Mouse (Mus musculus) monocyte, adult 5-6 weeks (primary cell): Measurements from ENCODE around the gene Spata21. TPM values are rescaled to one million over a fixed set of nuclear protein-coding genes. Genes with fewer than 3 reads are reported as not detected.
A peak's percentile ranks its signal among the peaks of the same experiment; 100 is the strongest.
"Not testable (repeated sequence)": the region's sequence is repeated elsewhere in the genome, so short reads cannot be mapped to it uniquely, and the experiment has no call there.

ENCODE experiments used
- ATAC-seq: fragments of 153-309, 156-312 bp; replicated peaks from 2 replicates; pipeline ENCODE4 v1.8.0; 2017; ENCODE audit warnings: mild to moderate bottlenecking; ENCODE audit not compliant: low TSS enrichment, insufficient number of reproducible peaks, severe bottlenecking, poor library complexity, low FRiP score
- total RNA-seq: library from RNA; stranded (forward); fragments of 200-1000, 200-491, 200-594 nt; gene quantifications from 3 replicates; pipeline ENCODE4 v1.2.3, GENCODE M21; 2017

The Spata21 gene
- total RNA-seq, 1 experiment from 2014 or later: not detected

DNA sequence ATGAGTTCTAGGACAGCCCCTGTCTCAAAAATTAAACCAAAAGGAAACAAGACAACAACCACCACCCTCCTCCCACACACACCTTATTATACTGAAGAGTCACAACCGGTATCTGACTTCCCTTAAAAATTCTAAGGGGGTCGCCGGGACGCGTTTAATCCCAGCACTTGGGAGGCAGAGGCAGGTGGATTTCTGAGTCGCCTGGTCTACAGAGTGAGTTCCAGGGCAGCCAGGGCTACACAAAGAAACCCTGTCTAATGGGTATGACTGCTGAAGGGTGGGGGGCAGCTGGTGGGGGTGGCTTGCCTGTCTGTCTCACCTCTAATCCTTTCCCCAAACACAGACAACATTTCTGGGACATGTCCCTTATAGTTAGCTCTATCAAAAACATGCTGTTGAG is 52.8 kb downstream of the Spata21 start:
- ATAC-seq: no peak

DNA sequence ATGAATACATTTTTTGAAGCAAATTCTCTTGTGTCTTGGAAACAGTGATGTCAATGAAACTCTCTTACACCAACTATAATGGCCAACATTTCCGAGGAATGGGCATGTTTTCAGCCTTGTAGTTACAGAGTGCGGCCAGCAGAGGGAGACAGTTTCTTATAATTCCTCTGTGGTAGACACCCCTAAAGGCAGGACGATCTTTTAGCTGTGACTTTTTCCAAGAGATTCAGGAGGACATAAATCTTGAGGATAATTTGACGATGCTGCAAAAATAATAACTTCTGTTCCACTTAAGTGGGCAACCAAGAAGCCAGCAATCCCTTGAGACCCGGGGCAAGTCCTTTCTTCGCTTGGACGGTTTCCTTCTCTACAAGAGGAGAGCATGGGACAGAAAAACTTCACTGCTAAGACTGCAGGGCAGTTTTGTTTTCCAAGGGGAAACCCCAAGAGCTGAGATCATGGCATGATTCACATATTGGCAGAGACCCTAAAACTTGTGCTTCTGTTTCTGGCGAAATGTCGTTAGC is 54.2 kb downstream of the Spata21 start:
- ATAC-seq: 0 out of 2 replicates have a peak, but pooled peaks have one; percentile 44

DNA sequence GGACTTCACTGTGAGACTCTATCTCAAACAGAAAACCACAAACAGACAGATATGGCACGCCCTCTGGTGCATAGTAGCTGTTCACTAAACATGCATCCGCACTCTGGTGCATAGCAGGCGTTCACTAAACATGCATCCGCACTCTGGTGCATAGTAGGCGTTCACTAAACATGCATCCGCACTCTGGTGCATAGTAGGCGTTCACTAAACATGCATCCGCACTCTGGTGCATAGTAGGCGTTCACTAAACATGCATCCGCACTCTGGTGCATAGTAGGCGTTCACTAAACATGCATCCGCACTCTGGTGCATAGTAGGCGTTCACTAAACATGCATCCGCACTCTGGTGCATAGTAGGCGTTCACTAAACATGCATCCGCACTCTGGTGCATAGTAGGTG is 57.0 kb downstream of the Spata21 start:
- not testable (repeated sequence) for ATAC-seq

DNA sequence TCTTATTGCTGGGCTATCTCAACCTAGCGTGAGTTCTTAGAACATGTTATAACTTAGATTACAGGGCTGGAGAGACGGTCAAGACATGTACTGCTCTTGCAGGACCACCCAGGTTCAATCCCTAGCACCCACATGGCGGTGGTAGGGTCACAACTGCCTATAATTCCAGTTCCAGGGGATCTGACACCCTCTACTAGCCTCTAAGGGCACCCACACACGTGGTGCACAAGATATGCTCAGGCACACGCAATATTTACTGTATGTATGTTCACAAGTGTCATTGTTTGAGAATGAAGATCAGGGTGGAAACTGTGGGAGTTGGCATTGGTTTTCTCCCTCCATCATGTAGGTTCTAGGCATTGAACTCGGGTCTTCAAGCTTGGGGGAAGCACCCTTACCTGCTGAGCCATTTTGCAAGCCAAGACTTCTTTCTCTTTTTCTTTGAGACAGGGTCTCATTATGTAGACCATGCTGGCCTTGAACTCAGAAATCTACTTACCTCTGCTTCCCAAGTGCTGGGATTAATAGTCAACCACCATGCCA is 58.4 kb downstream of the Spata21 start:
- no peak for ATAC-seq

DNA sequence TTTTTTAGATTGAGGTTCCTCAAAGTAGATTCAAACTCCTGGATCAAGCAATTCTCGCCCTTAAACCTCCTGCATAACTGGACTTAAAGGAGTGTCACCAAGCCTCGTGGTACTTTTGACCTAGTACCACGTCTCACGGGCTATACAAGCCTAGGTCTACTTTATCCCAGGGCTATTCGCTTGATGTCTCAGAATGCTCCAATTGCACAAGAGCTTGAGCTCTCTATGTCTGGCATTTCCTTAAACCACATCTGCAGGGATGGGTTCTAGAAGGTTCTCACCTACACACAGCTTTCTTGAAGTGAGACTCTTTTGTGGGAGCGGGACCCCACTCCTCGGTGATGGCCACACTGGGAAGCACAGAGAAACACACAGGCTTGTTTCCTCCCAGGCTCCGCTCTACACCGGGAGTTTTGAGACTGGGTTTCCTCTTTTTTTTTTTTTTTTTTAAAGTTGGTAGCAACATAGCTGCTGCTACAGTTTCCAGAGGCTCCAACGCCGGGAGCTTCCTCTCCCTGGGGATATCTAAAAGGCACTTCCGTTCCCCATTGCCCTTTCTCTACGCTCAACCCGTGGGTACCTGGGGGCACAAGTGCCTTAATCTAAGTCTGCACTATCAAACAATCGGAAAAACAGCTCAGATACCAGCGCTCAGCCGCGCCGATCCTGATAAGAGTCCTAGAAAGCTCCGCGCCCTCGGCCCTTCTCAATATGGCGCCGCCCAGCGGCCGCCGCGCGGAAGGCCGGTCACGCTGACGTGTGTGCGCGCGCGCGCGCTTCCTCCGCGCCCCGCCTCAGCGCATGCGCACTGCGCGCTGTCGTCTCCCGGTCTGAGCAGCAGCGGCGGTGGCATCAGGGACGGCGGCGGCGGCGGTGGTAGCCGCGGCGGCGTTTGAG is 59.2 kb downstream of the Spata21 start, which contains the start of gene Fbxo42:
TSS of gene Fbxo42 (plus strand) at position 802 of the 897 bp plus-strand sequence.
- peak; percentile 75 for ATAC-seq

DNA sequence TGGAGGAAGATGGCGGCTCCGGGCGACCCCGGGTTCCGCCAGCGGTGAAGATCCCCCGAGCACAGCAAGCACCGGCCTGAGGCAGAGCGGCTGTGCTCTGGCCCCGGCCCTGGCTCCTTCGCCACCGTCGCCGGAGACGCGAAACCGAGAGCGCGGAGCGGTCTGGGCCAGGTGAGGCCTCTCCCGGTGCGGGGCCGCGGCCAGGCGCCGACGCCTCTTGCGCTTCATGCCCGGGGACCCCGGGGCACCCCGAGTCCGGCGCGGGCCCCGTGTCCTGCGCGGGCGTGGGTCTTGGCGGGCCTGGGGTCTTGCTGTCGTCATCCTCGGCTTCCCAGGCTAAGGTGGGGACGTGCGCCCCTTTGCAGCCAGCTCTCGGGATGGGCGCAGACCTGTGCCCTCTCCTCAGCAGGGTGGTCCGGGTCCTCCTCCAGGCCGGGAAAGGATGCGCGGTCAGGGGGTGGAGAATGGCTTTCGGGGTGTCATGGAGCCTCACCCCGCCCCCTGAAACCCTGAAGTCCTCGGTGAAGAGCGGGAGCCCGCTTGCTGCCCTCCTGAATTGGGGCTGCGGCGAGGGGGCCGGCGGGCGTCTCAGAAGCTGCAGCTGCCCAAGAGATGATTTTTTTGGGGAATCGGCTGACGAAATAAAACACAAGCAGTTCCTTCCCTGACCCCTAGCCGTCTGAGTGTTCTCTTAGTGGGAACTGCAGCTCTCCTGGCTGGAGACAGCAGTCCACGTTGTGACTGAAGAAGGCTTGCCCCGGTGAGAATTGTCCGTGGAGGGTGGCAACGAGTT is 60.1 kb downstream of the Spata21 start:
- ATAC-seq: peak; percentile 48; the same call in 1 of the 2 replicates

DNA sequence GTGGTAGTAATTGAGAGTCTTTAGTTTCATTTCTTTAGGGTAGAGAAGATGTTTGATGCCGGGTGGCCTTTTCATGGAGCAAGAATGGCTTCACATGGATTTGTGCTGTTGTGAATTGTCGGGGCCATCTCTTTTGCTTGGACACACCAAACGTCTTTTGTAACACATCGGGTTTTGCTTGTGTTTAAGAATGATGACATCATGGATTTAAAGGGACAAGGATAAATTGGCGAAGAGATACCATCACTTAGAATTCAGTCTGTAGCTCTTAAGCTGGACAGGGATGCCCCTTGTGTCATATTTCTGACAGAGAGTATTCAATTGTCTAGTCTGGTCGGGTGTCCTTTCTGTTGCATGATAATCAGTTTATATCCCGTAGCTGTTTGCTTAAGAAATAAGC is 61.0 kb downstream of the Spata21 start:
- ATAC-seq: no peak

DNA sequence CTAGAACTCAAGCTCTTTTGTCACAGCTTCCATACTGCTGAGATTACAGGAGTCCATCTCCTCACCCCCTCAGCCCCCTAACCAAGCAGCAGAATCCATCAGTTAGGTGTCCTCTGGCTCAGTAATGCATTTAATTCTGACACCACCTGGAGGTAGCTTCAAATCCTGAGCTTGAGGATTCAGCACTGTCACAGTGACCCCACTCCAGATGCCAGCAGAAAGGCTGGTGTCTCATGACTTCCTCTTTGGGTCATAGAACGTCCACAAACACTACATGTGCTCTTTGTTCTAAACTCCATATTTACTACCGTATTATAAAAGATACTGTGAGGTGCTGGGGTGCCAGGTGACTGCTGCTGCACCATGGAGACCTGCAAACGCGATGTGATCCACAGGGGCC is 69.4 kb downstream of the Spata21 start:
- ATAC-seq: no peak; the same call in 1 of the 2 replicates

DNA sequence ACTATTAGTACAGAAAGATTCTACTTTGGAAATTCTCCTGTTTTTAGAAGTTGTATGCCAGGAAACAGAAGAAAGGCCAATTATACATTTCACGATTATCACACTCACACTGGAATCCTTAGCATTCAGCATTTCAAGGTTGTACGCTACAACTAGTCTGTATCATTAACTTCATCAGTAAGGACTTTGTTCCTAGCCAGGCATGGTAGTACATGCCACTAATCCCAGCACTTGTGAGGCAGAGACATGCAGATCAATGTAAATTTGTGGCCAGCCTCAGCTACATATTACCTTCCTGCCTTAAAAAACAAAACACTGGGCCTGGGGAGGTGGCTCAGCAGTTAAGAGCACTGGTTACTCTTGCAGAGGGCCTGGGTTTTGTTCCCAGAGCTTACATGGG is 70.5 kb downstream of the Spata21 start:
- ATAC-seq: no peak

DNA sequence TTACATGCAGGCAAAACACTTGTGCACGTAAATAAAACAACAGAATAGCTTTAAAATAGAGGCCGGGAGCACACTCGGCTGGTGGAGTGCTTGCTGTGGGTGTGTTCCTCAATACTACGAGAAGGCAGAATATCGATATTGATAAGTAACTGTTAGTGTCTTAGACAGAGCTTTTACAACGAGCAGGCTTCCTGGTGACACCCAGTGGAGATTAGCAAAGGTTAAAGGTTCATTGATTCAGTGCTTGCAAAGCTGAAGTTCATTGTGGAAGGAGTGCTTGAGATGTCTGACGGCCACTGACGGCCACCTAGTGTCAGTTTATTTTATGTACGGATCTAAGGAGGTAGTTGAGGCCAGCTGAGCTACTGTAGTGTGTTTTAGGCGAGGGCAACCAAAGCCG is 71.0 kb downstream of the Spata21 start:
- ATAC-seq: no peak

DNA sequence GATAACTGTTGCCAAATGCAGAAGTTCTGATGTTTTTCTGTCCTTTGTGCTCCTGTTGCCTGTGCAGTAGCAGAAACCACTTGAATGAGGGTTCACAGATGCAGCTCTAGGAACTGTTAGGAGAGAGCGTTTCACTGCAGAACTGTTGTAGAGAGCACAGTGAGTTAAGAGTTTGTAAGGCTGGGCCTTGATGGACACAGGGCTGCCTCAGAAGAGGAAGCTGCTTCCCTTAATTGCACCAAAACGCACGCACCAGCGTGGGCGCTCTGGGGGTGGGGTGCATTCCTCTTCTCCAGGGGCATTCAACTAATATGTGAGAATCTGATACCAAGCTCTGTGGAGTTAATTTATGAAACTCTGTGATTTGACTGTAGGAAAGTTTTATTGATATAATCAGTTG is 71.5 kb downstream of the Spata21 start:
- ATAC-seq: no peak

DNA sequence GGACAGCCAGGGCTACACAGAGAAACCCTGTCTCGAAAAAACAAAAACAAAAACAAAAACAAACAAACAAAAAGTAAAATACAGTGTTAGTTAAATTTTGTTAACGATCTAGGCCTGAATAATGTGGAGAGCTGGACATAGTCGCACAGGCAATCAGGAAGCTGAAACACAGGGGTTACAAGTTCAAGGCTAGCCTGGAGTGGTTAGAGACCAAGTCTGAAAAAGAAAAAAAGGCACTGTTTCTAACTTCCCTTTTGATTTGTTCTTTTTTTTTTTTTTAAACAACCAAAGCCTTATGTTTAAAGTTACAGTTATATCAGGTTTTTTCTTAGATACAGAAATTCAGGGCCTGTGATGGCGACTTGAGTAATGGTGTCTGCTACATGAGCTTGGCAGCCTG is 72.1 kb downstream of the Spata21 start:
- ATAC-seq: no peak

DNA sequence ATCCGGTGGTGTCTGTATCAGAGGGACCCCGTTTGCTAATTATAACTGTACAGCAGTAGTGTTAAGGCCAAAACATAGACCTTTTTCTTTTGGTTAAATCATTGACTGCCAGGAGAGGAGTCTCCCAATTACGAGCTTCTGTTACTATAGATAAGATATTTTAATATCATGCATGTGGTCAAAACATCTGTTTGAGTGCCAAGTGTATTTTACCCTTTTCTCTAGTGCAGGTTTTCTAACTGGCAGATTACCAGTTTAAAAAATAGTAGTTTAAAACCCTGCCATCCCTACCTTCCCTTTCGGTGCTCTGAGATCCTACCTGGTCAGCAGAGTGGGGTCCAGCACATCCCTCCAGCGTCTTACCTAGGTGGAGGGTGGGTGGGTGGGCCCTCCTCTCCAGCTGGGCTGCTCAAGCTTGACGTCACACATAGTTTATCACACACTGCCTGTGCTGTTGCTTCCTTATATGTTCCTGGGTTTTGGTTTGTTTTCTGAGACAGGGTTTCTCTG is 73.6 kb downstream of the Spata21 start:
- ATAC-seq: no peak

Other genes with a start within 250 kb of the Spata21 start
- 0.29 to 0.86 TPM in 2 of 3 replicates, not detected in the other for gene Padi1, start 242.6 kb upstream of the Spata21 start, total RNA-seq
- 41.3 to 73.2 TPM (median 47.7 TPM) in 3 replicates for gene Padi2, start 182.0 kb upstream of the Spata21 start, total RNA-seq
- 122 to 131 TPM (median 125 TPM) in 3 replicates for gene Sdhb, start 127.1 kb upstream of the Spata21 start, total RNA-seq
- gene Atp13a2, start 101.5 kb upstream of the Spata21 start, total RNA-seq: 29.4 to 38.3 TPM (median 34.3 TPM) in 3 replicates
- not detected in 3 replicates for gene Mfap2, start 77.9 kb upstream of the Spata21 start, total RNA-seq
- gene Crocc, start 27.8 kb upstream of the Spata21 start, total RNA-seq: 4.8 to 12.1 TPM (median 8.5 TPM) in 3 replicates
- gene Necap2, start 10.0 kb upstream of the Spata21 start, total RNA-seq: 103 to 149 TPM (median 111 TPM) in 3 replicates
- 35.3 to 47.0 TPM (median 43.5 TPM) in 3 replicates for gene Szrd1, start 51.4 kb downstream of the Spata21 start, total RNA-seq
- 5.0 to 11.5 TPM (median 5.5 TPM) in 3 replicates for gene Fbxo42, start 59.6 kb downstream of the Spata21 start, total RNA-seq
- gene Rsg1, start 125.6 kb downstream of the Spata21 start, total RNA-seq: 0.38 to 2.7 TPM in 2 of 3 replicates, not detected in the other
- not detected in 3 replicates for gene Arhgef19, start 151.2 kb downstream of the Spata21 start, total RNA-seq
- not detected in 3 replicates for gene Epha2, start 212.9 kb downstream of the Spata21 start, total RNA-seq